Mouse (Mus musculus): ENCODE data around the gene Bcl2l2.

GRCm38 (mm10) chr14:54866268-54866667 lies 16.9 kb upstream of the Bcl2l2 start:
- TF ChIP-seq GATA1 (IDR thresholded peaks at IDR 0.05; ENCODE audit: low read length): no peak
- no peak for TF ChIP-seq TAL1 (IDR thresholded peaks at IDR 0.05; ENCODE audit: low read length)
